Mouse (Mus musculus) spleen, adult 2 months (tissue): ENCODE data around the gene Pcyt1a.

Experiments used
- CTCF ChIP-seq: fragments of 200-500 bp; IDR thresholded peaks from 2 replicates; pipeline ENCODE4 v1.5.1; 2011; ENCODE audit warnings: mild to moderate bottlenecking, inconsistent platforms; ENCODE audit not compliant: insufficient read depth, insufficient read length, insufficient replicate concordance; ENCODE audit errors: extremely low read depth
- POLR2A ChIP-seq: fragments of 200-500 bp; IDR thresholded peaks from 2 replicates; pipeline ENCODE4 v1.6.1; 2011; ENCODE audit warnings: low read depth, low read length, inconsistent platforms

- no peak for TF ChIP-seq CTCF
- TF ChIP-seq POLR2A = no peak
These were observed 30.5 kb upstream of the Pcyt1a start, which contains the start of gene Tm4sf19 for GRCm38 (mm10) chr16:32400267-32400666.
